Mouse (Mus musculus): ENCODE measurements around the gene Sept3. TPM values are rescaled to one million over a fixed set of nuclear protein-coding genes. Genes with fewer than 3 reads are reported as not detected.

Sept3 gene
- total RNA-seq, 1 experiment from 2014 or later, result 0.48 TPM

GRCm38 (mm10) chr15:82266356-82266755, 8.3 kb upstream of the Sept3 start:
- ATAC-seq (replicated peaks; ENCODE audit: insufficient number of reproducible peaks, low FRiP score, low TSS enrichment, poor library complexity, severe bottlenecking), result peak; percentile 49; the same call in 1 of the 2 replicates

- no peak for ATAC-seq (replicated peaks; ENCODE audit: insufficient number of reproducible peaks, low FRiP score, low TSS enrichment, poor library complexity, severe bottlenecking)
These were observed 6.5 kb upstream of the Sept3 start for GRCm38 (mm10) chr15:82268185-82268584.

DNA sequence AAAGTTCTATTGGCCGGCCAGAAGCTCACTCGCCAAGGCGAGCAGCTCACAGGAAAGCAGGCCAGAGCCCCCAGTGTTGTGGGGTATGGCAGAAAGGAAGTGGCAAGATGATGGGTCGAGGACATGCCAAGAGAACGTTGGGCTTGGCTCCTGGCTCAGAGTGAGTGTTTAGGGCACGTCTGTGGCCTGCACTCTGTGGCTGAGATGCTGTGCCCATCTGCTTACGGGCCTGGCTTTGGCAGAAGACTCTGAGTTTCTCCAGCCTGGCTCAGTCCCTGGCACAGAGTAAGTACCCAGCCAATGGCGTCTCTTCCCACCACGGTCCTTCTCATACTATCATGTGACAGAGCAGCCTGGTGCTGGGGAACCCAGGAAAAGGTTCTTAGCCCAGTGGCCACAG, 5.9 kb upstream of the Sept3 start:
- no peak for ATAC-seq (replicated peaks; ENCODE audit: insufficient number of reproducible peaks, low FRiP score, low TSS enrichment, poor library complexity, severe bottlenecking)

GRCm38 (mm10) chr15:82271201-82271600, 3.5 kb upstream of the Sept3 start:
- ATAC-seq (replicated peaks; ENCODE audit: insufficient number of reproducible peaks, low FRiP score, low TSS enrichment, poor library complexity, severe bottlenecking), result no peak

DNA sequence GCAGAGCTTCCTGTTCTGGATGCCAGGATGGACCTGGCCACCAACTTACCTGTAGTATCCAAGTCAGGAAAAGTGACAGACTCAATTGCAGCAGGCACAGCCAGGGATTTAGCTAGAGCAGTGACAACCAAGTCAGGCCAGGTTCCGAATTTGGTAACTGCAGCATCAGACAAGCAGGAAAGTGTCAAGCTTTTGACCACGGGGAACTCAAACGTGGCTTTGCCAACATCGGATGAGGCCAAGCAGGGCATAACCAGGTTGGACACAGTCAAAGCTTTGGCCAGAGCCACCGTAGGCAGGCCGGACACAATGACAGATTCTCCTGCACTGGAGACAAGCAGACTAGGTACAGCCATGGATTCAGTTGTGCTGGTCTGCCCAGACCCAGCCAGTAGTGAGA, 2.4 kb upstream of the Sept3 start:
- ATAC-seq (replicated peaks; ENCODE audit: insufficient number of reproducible peaks, low FRiP score, low TSS enrichment, poor library complexity, severe bottlenecking), result no peak

DNA sequence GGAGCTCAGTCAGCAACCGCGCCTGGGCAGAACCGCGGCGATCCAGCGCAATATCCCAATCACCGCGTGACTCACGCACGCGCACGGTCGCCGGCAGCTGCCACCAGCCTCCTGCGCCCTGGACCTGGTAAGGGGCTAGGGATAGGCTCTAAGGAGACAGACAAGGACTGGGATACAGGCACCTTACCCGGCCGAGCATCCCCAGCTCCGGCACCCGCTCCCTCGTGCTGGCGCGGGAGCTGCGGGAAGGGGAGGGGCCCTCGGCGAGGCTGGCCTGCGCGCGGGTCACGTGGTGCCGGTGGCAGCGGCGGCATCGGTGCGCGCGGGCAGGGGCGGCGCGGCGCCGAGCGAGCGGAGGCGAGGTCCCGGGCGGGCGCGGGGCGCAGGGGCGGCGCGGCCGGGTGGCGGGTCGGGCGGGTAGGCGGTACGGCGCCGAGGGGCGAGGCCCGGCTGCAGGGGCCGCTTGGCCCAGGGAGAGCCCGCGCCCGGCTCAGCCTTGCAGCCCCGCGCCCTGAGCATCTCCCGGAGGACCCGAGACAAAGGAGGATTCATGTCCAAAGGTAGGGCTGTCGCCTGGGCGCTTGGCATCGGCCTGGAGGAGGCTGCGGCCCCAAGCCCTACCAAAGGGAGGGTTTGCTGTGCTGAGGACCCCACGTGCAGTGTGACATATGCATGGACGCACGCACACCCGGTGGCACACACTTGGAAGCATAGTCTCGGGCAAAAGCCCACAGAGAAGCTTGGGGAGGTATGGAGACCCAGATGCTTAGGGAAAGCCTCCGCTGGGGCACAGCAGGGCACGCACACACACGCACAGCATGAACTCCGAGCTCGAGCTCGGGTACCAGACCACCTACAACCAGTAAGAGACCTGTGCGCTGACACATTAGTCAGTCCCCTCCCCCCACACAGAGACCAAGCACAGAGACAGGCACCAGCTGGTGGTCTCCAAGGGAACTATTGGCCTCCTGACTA, 521 bp downstream of the Sept3 start:
- no peak for ATAC-seq (replicated peaks; ENCODE audit: insufficient number of reproducible peaks, low FRiP score, low TSS enrichment, poor library complexity, severe bottlenecking)

- no peak for ATAC-seq (replicated peaks; ENCODE audit: insufficient number of reproducible peaks, low FRiP score, low TSS enrichment, poor library complexity, severe bottlenecking)
These were observed 2.9 kb downstream of the Sept3 start for GRCm38 (mm10) chr15:82277591-82277990.

GRCm38 (mm10) chr15:82280638-82281037, 5.9 kb downstream of the Sept3 start:
- ATAC-seq (replicated peaks; ENCODE audit: insufficient number of reproducible peaks, low FRiP score, low TSS enrichment, poor library complexity, severe bottlenecking), result no peak

DNA sequence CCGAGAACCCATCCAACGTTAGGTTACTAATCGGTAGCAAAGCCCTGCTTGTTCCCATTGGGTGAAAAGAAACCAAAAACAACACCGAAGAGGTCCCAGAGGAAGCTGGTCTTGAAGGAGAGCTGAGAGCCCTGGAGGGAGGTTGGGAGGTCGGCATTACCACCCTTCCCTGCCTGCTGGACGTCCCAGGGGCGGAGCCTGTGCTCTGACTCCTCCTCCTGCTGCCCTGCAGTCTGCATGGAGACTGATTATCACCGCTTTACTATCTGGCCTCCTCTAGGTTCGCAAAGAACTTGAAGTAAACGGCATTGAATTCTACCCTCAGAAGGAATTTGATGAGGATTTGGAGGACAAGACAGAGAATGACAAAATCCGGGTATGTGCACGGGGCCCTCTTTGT, 11.5 kb downstream of the Sept3 start:
- ATAC-seq (replicated peaks; ENCODE audit: insufficient number of reproducible peaks, low FRiP score, low TSS enrichment, poor library complexity, severe bottlenecking), result no peak

GRCm38 (mm10) chr15:82290252-82290651, 15.6 kb downstream of the Sept3 start:
- no peak for ATAC-seq (replicated peaks; ENCODE audit: insufficient number of reproducible peaks, low FRiP score, low TSS enrichment, poor library complexity, severe bottlenecking)

- no peak for ATAC-seq (replicated peaks; ENCODE audit: insufficient number of reproducible peaks, low FRiP score, low TSS enrichment, poor library complexity, severe bottlenecking)
These were observed 18.2 kb downstream of the Sept3 start for GRCm38 (mm10) chr15:82292851-82293250.

GRCm38 (mm10) chr15:82293271-82293711, 18.6 kb downstream of the Sept3 start:
- ATAC-seq (replicated peaks; ENCODE audit: insufficient number of reproducible peaks, low FRiP score, low TSS enrichment, poor library complexity, severe bottlenecking), result no peak

- ATAC-seq (replicated peaks; ENCODE audit: insufficient number of reproducible peaks, low FRiP score, low TSS enrichment, poor library complexity, severe bottlenecking), result no peak
These were observed 19.4 kb downstream of the Sept3 start for GRCm38 (mm10) chr15:82294059-82294458.

- no peak for ATAC-seq (replicated peaks; ENCODE audit: insufficient number of reproducible peaks, low FRiP score, low TSS enrichment, poor library complexity, severe bottlenecking)
These were observed 24.3 kb downstream of the Sept3 start, which contains the start of gene Wbp2nl for GRCm38 (mm10) chr15:82298764-82299561. Gene Wbp2nl (plus strand): TSS chr15:82298954.

DNA sequence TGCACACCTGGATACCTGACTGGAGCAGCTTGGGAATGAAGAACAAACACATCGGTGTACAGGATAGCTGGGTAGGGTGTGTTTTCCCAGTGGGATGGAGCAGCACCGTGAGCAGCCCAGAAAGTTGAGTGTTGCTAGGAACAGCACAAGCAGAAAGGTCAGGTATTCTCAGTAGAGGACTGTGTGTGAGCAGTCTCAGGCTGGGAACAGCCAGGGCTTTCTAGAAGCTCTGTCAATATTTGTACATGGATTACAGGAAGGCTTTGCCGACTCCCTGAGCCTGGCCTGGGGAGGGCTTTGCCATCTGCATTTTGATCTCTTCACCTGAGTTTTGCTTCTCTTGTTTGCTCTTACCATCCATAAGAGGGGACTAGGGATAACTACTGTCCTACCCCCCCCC, 32.4 kb downstream of the Sept3 start:
- no peak for ATAC-seq (replicated peaks; ENCODE audit: insufficient number of reproducible peaks, low FRiP score, low TSS enrichment, poor library complexity, severe bottlenecking)

- ATAC-seq (replicated peaks; ENCODE audit: insufficient number of reproducible peaks, low FRiP score, low TSS enrichment, poor library complexity, severe bottlenecking), result no peak
These were observed 33.7 kb downstream of the Sept3 start for GRCm38 (mm10) chr15:82308416-82308815.

DNA sequence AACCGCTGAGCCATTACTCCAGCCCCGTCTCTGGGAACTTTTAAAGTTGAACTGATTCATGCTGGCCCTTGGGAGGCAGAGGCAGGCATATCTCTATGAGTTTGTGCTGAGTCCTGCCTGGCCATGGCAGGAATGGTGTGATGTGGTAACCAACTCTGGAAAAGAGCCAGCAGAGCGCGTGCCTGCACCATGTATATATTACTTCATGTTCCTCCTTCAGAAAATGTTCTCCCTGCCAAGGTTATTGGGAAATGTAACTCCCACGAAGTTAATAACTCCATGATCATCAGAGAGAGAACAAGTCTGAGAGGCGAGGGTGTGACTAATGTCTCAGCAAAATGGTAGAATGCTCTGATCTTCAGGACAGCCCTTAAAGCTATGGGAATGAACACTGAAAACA, 43.1 kb downstream of the Sept3 start:
- ATAC-seq (replicated peaks; ENCODE audit: insufficient number of reproducible peaks, low FRiP score, low TSS enrichment, poor library complexity, severe bottlenecking), result no peak

DNA sequence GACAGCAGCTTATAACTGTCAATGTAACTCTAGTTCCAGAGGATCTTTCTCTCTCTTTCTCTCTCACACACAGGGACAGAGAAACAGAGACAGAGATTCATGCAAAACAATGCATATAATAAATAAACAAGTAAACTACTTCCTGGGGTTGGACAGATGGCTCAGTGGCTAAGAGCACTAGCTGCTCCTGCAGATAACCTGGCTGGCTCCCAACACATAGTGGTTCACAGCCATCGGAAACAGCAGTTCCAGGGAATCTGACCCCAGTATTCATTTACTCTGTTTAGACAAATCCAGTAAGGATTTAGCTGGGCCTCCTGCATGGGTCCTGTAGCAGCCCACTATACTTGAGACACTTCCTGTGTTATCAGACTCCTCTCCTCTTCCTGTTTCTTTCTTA, 44.9 kb downstream of the Sept3 start:
- no peak for ATAC-seq (replicated peaks; ENCODE audit: insufficient number of reproducible peaks, low FRiP score, low TSS enrichment, poor library complexity, severe bottlenecking)

DNA sequence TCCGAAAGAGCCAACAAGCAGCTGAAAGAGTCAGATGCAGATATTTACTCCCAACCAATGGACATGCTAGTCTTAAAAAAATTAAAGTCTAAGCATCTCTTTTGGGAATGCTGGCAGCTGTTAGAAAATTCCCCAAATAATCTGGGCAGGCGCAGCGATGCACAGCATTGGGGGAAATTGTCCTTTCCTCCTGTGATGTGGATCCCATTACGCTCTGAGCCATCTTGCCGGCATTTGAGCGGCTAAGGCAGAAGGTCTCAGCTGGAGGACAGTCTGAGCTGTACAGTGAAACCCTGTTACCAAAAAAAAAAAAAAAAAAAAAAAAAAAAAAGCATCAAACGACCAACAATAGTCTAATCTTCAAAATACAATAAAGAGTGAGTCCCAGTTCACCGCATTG, 47.5 kb downstream of the Sept3 start:
- ATAC-seq (replicated peaks; ENCODE audit: insufficient number of reproducible peaks, low FRiP score, low TSS enrichment, poor library complexity, severe bottlenecking), result no peak

DNA sequence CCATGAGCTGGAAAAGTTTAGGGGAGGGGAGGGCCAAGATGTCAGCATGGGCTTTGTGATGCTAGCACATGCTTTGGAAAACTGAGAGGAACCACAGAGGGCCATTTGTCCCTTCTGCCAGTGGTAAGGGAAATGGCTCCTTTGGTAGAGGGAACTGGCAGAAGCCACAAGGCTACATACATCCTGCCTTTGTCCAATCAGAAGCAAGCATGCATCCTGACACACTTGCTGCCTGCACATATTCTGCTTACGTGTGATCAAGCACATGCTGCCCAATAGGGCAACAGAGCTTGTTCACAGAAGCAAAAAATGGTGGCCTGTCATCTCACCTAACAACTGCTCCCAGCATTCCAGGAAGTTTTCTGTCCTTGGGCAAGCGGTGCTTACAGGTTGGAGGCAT, 50.7 kb downstream of the Sept3 start:
- ATAC-seq (replicated peaks; ENCODE audit: insufficient number of reproducible peaks, low FRiP score, low TSS enrichment, poor library complexity, severe bottlenecking), result peak; percentile 71

All from monocyte, adult 5-6 weeks (primary cell).